Mouse (Mus musculus) lung, postnatal 0 days (tissue): Measurements from ENCODE around the gene Mprip.

ENCODE experiments used
- CTCF ChIP-seq: IDR thresholded peaks from 2 replicates; pipeline ENCODE4 v1.5.1; 2016; ENCODE audit warnings: antibody characterized with exemption, mild to moderate bottlenecking
- EP300 ChIP-seq: IDR thresholded peaks from 2 replicates; pipeline ENCODE4 v1.6.1; 2016; ENCODE audit warnings: antibody characterized with exemption, mild to moderate bottlenecking, control low read depth

GRCm38 (mm10) chr11:59809071-59809669 lies 148.1 kb downstream of the Mprip start:
- TF ChIP-seq CTCF = no peak
- no peak for TF ChIP-seq EP300
